Mouse (Mus musculus) E14TG2a.4 (cell line): Measurements from ENCODE around the gene Pim3.

Experiments used
- CTCF ChIP-seq: conservative IDR thresholded peaks from 2 replicates; pipeline ENCODE4 v1.5.1; 2014; ENCODE audit warnings: low read length
- NANOG ChIP-seq: IDR thresholded peaks from 2 replicates; pipeline ENCODE4 v1.6.1; 2014; ENCODE audit warnings: borderline replicate concordance, low read length, mixed read lengths
- POU5F1 ChIP-seq: IDR thresholded peaks from 2 replicates; pipeline ENCODE4 v1.6.1; 2014; ENCODE audit warnings: low read length, borderline replicate concordance

- no peak for TF ChIP-seq CTCF
- TF ChIP-seq NANOG, result no peak
- no peak for TF ChIP-seq POU5F1
These were observed 1.2 kb upstream of the Pim3 start for GRCm38 (mm10) chr15:88860781-88861180.
